Mouse (Mus musculus): ENCODE results near the gene Rars. TPM values are rescaled to one million over a fixed set of nuclear protein-coding genes. Genes with fewer than 3 reads are reported as not detected.
"Not testable (repeated sequence)": the region's sequence is repeated elsewhere in the genome, so short reads cannot be mapped to it uniquely, and the experiment has no call there.

The Rars gene
- polyA plus RNA-seq, 1 experiment from 2014 or later, result 72.1 TPM

DNA sequence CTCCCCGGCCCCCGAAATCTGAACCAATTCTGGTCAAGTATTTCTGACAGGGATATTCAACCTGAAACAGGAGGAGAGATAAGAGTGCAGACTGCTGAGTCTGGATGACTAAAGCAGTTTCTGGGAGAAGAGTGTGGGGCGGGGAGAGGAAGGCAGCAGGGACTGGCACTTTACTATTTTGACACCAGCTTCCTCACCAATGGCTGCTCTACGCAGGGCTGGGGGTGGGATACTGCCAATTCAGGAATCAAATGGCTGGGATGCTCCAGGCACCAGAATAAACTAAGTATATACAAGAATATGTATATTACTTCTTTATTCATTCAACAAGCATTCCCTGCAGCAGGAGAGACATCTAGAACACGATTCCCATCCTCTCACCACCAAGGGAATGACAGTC, 29.3 kb upstream of the Rars start:
- H3K9me3 ChIP-seq (ENCODE audit: control insufficient read depth, low read length), result no peaks in the 10 kb centered on the region
- no peak overlapping the region for H3K9ac ChIP-seq
- no peaks in the 10 kb centered on the region for H3K27me3 ChIP-seq (ENCODE audit: control insufficient read depth, insufficient read depth, low read length)
- peak overlapping the region; percentile 89; the same call in 1 of the 2 replicates for H3K27ac ChIP-seq
- H3K4me1 ChIP-seq (replicated peaks; ENCODE audit: control insufficient read depth, insufficient read depth, low read length), result peaks cover 31% of the 10 kb centered on the region
- no peak overlapping the region for H3K4me2 ChIP-seq (replicated peaks)
- no peak for ATAC-seq (ENCODE audit: low FRiP score)
- H3K36me3 ChIP-seq (replicated peaks; ENCODE audit: control insufficient read depth, insufficient read depth), result peaks cover 14% of the 10 kb centered on the region; the same call in 1 of the 2 replicates
- H3K4me3 ChIP-seq (replicated peaks; ENCODE audit: low read length), result no peak overlapping the region
- WGBS, result 81% methylated on average over 5 of the region's 5 CpGs
- no peak for DNase-seq (ENCODE audit: low spot score)

DNA sequence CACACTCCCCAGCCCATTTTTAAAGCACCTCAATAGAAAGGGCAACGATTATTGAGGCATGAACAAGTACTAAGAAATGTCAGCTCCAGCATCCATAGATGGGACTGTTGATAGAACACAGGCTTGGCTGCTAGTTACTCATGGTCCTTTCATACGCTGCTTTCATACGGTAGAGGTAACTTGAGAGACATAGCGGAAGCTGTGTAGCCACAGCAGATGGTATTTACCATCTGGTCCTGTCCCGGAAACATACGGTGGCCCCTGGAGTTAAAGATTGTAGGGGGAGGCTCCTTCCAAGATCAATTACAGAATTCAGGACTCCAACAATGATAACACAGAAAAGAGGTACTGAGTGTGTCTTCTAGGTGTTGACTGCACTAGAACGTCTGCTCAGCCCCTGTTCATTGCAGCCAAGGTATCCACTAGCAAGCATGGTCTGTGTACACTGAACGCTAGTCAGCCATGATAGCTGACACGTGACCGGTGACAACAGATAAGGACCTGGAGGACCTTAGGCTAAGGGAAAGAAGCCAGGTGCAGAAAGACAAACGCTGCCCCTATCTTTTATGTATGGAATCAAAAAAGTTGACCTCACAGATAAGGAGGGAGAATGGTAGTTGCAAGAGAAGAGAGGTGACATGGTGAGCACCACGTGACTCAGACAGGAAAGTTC, 23.2 kb upstream of the Rars start:
- Histone ChIP-seq H3K9ac (no peak overlapping the region), H3K27ac (peak overlapping the region; percentile 84), H3K9me3 (ENCODE audit: control insufficient read depth, low read length) (no peaks in the 10 kb centered on the region), H3K4me3 (replicated peaks; ENCODE audit: low read length) (no peak overlapping the region), H3K36me3 (replicated peaks; ENCODE audit: control insufficient read depth, insufficient read depth) (0 out of 2 replicates have a peak, but pooled peaks cover 7% of the 10 kb centered on the region), H3K4me2 (replicated peaks) (no peak overlapping the region), H3K4me1 (replicated peaks; ENCODE audit: control insufficient read depth, insufficient read depth, low read length) (peaks cover 26% of the 10 kb centered on the region), H3K27me3 (ENCODE audit: control insufficient read depth, insufficient read depth, low read length) (no peaks in the 10 kb centered on the region)
- no peak for ATAC-seq (ENCODE audit: low FRiP score)
- 57% methylated on average over 12 of the region's 12 CpGs for WGBS
- DNase-seq (ENCODE audit: low spot score), result no peak

DNA sequence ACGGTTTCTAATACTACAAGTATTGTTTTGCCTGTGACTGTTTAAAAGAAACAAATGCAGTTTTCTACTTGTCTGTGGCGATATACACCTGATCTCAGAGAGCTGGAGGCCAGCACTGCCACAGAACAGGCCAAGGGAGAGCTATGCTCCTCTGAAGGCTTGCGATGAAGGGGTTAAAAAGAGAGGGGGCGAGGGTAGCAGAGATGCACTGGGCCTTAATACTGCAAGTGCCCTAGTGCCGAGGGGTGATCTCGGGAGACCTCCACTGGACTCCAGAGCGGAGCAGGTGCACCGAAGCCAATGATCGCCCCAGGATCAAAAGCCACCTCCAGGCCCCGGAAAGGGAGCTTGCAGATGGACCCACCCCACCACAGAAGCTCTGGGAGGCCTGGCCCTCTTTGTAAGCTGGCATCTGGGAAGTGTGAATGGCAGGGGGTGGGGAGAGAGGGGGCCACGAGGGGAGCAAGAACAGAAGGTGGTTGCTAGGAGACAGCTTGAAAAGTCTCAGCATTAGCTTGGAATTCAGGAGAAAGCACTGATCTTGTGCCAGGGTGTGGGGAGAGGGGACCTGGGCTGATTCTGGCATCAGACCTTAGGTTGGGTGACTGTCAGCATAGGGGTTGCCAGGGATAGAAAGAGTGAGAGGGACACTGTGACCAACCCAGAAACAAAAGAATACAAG, 22.2 kb upstream of the Rars start:
- no peaks in the 10 kb centered on the region for H3K9me3 ChIP-seq (ENCODE audit: control insufficient read depth, low read length)
- H3K4me2 ChIP-seq (replicated peaks), result 0 out of 2 replicates have a peak overlapping the region, but pooled peaks have one; percentile 12
- no peaks in the 10 kb centered on the region for H3K27me3 ChIP-seq (ENCODE audit: control insufficient read depth, insufficient read depth, low read length)
- H3K36me3 ChIP-seq (replicated peaks; ENCODE audit: control insufficient read depth, insufficient read depth), result peaks cover 14% of the 10 kb centered on the region; the same call in 1 of the 2 replicates
- H3K9ac ChIP-seq, result no peak overlapping the region; the same call in 1 of the 2 replicates
- peak overlapping the region; percentile 84 for H3K27ac ChIP-seq
- H3K4me3 ChIP-seq (replicated peaks; ENCODE audit: low read length), result no peak overlapping the region
- peak; percentile 90 for ATAC-seq (ENCODE audit: low FRiP score)
- DNase-seq (ENCODE audit: low spot score), result peak; percentile 72
- WGBS, result 18% methylated on average over 11 of the region's 11 CpGs
- peaks cover 26% of the 10 kb centered on the region for H3K4me1 ChIP-seq (replicated peaks; ENCODE audit: control insufficient read depth, insufficient read depth, low read length)

DNA sequence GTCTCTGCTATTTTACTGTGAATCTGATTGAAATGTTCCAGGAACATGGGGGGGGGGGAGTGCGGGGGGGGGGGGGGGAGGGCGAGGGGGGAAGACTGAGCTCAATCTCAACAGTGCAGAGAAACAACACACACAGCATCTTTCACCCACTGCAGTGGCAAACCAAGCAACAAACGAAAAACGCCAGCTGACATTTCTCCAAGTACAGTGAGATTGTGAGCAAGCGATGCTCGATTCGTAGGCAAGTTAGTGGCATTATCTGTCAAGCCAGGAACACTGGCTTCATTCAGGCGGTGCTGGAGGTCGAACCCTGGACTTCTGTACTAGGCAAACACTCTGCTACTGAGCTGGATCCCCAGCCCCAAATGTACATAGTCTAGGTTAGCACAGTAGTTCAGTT, 21.3 kb upstream of the Rars start:
- 58% methylated on average over 7 of the region's 9 CpGs for WGBS
- no peak overlapping the region for H3K4me3 ChIP-seq (replicated peaks; ENCODE audit: low read length)
- H3K4me1 ChIP-seq (replicated peaks; ENCODE audit: control insufficient read depth, insufficient read depth, low read length), result peaks cover 26% of the 10 kb centered on the region
- DNase-seq (ENCODE audit: low spot score), result no peak
- no peak overlapping the region for H3K4me2 ChIP-seq (replicated peaks)
- peak overlapping the region; percentile 84; the same call in 1 of the 2 replicates for H3K27ac ChIP-seq
- no peak for ATAC-seq (ENCODE audit: low FRiP score)
- H3K27me3 ChIP-seq (ENCODE audit: control insufficient read depth, insufficient read depth, low read length), result no peaks in the 10 kb centered on the region
- H3K9me3 ChIP-seq (ENCODE audit: control insufficient read depth, low read length), result no peaks in the 10 kb centered on the region
- peaks cover 14% of the 10 kb centered on the region; the same call in 1 of the 2 replicates for H3K36me3 ChIP-seq (replicated peaks; ENCODE audit: control insufficient read depth, insufficient read depth)
- H3K9ac ChIP-seq, result no peak overlapping the region

DNA sequence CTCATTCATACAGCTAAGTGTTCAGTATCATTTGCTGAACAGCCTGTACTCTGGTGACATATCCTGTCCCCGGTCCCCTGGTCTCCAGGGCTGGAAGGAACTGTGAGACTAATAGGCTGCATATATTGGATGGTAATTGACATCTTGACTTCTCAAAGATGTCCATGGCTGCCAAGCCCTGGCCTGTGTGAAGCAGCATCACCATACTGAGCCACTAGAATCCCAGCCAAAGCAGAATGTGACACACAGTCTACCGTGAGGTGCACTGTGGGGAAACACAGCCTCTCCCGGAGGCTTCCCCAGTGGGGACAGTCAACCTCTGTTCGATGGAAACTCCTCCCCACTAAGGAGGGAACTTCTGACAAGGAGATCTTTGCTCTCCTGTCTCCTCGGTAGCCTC, 20.6 kb upstream of the Rars start:
- Histone ChIP-seq H3K27ac (no peak overlapping the region), H3K9me3 (ENCODE audit: control insufficient read depth, low read length) (no peaks in the 10 kb centered on the region), H3K4me2 (replicated peaks) (no peak overlapping the region), H3K36me3 (replicated peaks; ENCODE audit: control insufficient read depth, insufficient read depth) (peaks cover 11% of the 10 kb centered on the region; the same call in 1 of the 2 replicates), H3K9ac (no peak overlapping the region), H3K27me3 (ENCODE audit: control insufficient read depth, insufficient read depth, low read length) (no peaks in the 10 kb centered on the region), H3K4me1 (replicated peaks; ENCODE audit: control insufficient read depth, insufficient read depth, low read length) (peaks cover 26% of the 10 kb centered on the region), H3K4me3 (replicated peaks; ENCODE audit: low read length) (no peak overlapping the region)
- ATAC-seq (ENCODE audit: low FRiP score), result no peak
- no peak for DNase-seq (ENCODE audit: low spot score)
- WGBS, result 55% methylated on average over 5 of the region's 5 CpGs

DNA sequence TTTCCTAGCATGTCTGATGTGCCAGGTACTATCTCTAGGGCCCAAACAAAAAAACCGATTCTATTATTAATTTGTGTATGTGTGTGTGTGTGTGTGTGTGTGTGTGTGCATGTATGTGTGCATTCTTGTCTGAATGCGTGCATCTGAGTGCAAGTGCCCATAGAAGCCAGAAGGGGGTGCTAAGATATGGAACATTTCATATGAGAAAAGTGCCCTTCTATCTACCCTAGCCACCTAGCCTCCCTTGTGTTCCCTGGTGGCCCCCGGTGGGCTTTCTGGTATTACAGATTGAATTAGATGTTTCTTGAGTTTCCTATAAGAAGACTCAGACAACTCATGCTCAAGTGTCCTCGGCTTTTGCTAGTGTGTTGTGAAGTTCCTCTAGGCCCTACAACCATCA, 19.3 kb upstream of the Rars start:
- ATAC-seq (ENCODE audit: low FRiP score) (no peak), DNase-seq (ENCODE audit: low spot score) (no peak)
- H3K9ac ChIP-seq, result no peak overlapping the region
- H3K27me3 ChIP-seq (ENCODE audit: control insufficient read depth, insufficient read depth, low read length), result no peaks in the 10 kb centered on the region
- no peaks in the 10 kb centered on the region for H3K9me3 ChIP-seq (ENCODE audit: control insufficient read depth, low read length)
- 92% methylated on average over 4 of the region's 4 CpGs for WGBS
- peaks cover 8% of the 10 kb centered on the region; the same call in 1 of the 2 replicates for H3K36me3 ChIP-seq (replicated peaks; ENCODE audit: control insufficient read depth, insufficient read depth)
- H3K27ac ChIP-seq, result no peak overlapping the region
- no peak overlapping the region for H3K4me2 ChIP-seq (replicated peaks)
- H3K4me3 ChIP-seq (replicated peaks; ENCODE audit: low read length), result no peak overlapping the region
- H3K4me1 ChIP-seq (replicated peaks; ENCODE audit: control insufficient read depth, insufficient read depth, low read length), result peaks cover 26% of the 10 kb centered on the region

DNA sequence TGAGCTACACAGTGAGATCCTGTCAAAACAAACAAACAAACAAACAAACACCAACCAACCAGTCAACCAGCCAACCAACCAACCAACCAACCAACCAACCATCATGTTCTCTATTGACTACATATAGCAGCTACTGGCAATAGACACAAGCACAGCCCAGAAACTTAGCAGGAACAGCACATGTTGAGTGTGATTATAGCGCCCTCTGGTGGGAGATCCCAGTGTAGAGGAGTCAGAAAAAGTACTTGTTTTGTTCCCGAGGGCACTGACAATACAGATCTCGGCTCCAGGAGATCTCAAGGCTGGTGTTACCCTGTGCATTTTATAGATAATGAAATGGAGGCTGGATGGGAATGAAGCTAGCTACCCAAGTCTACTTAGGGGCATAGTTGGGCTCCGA, 18.4 kb upstream of the Rars start:
- no peak for ATAC-seq (ENCODE audit: low FRiP score)
- Histone ChIP-seq H3K27ac (no peak overlapping the region), H3K9me3 (ENCODE audit: control insufficient read depth, low read length) (no peaks in the 10 kb centered on the region), H3K9ac (no peak overlapping the region), H3K27me3 (ENCODE audit: control insufficient read depth, insufficient read depth, low read length) (no peaks in the 10 kb centered on the region), H3K36me3 (replicated peaks; ENCODE audit: control insufficient read depth, insufficient read depth) (peaks cover 8% of the 10 kb centered on the region; the same call in 1 of the 2 replicates), H3K4me2 (replicated peaks) (no peak overlapping the region), H3K4me1 (replicated peaks; ENCODE audit: control insufficient read depth, insufficient read depth, low read length) (peaks cover 25% of the 10 kb centered on the region), H3K4me3 (replicated peaks; ENCODE audit: low read length) (no peak overlapping the region)
- no peak for DNase-seq (ENCODE audit: low spot score)
- 65% methylated on average over 4 of the region's 4 CpGs for WGBS

DNA sequence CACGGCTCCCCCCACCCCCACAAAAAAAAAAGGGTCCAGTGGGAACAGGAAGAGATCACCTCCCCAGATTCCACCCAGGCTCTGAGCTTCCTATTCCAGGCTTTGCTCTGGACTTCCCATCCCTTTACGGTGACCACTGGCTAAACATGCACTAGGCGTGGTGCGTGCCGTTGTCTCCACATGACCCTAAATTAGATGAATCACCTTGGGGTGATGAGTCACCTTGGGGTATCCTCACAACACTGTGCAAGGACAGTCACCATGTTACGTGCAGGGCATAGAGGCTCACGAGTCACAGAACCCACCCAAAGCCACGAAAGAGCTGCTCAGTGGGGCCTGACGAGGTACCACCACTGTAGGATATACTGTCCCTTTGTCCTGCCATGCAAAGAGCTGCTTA, 10.0 kb upstream of the Rars start:
- H3K9ac ChIP-seq, result no peak overlapping the region
- ATAC-seq (ENCODE audit: low FRiP score) (no peak), DNase-seq (ENCODE audit: low spot score) (no peak)
- H3K27me3 ChIP-seq (ENCODE audit: control insufficient read depth, insufficient read depth, low read length), result no peaks in the 10 kb centered on the region
- no peak overlapping the region for H3K4me3 ChIP-seq (replicated peaks; ENCODE audit: low read length)
- H3K27ac ChIP-seq, result no peak overlapping the region
- WGBS, result 92% methylated on average over 9 of the region's 9 CpGs
- H3K36me3 ChIP-seq (replicated peaks; ENCODE audit: control insufficient read depth, insufficient read depth), result peaks cover 12% of the 10 kb centered on the region
- H3K4me2 ChIP-seq (replicated peaks), result no peak overlapping the region
- no peaks in the 10 kb centered on the region for H3K9me3 ChIP-seq (ENCODE audit: control insufficient read depth, low read length)
- no peaks in the 10 kb centered on the region for H3K4me1 ChIP-seq (replicated peaks; ENCODE audit: control insufficient read depth, insufficient read depth, low read length)

DNA sequence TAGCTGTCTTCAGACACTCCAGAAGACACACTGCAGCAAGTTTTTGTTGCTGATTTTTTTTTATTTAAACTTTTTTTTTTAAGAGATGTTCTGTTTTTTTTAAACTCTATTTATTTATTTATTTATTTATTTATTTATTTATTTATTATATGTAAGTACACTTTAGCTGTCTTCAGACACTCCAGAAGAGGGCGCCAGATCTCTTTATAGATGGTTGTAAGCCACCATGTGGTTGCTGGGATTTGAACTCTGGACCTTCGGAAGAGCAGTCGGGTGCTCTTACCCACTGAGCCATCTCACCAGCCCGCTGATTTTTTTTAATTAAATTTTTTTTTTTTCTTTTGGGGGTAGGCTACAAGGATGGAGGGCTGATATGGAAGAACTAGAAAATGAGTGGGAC, 8.3 kb upstream of the Rars start:
- not testable (repeated sequence) for DNase-seq (ENCODE audit: low spot score)

More for the DNA sequence above, 8.3 kb upstream of the Rars start:
- H3K9me3 ChIP-seq (ENCODE audit: control insufficient read depth, low read length); H3K4me1 ChIP-seq (replicated peaks; ENCODE audit: control insufficient read depth, insufficient read depth, low read length); H3K4me3 ChIP-seq (replicated peaks; ENCODE audit: low read length); H3K4me2 ChIP-seq (replicated peaks); ATAC-seq (ENCODE audit: low FRiP score); H3K27me3 ChIP-seq (ENCODE audit: control insufficient read depth, insufficient read depth, low read length); H3K9ac ChIP-seq; H3K27ac ChIP-seq: not testable (repeated sequence)
- peaks cover 12% of the 10 kb centered on the region for H3K36me3 ChIP-seq (replicated peaks; ENCODE audit: control insufficient read depth, insufficient read depth)
- 86% methylated on average over 4 of the region's 4 CpGs for WGBS
